Mouse (Mus musculus): Measurements from ENCODE around the gene Cwc25. TPM values are rescaled to one million over a fixed set of nuclear protein-coding genes. Genes with fewer than 3 reads are reported as not detected.

The Cwc25 gene
- polyA plus RNA-seq, 1 experiment from 2014 or later = 16.8 TPM

- H3K4me1 ChIP-seq (ENCODE audit: control insufficient read depth, insufficient read depth, low read length) = peaks cover 72% of the 10 kb centered on the region
- no peak overlapping the region for H3K9ac ChIP-seq (replicated peaks; ENCODE audit: low read depth, low read length)
- no peak overlapping the region for H3K4me3 ChIP-seq (ENCODE audit: low read depth, low read length)
- peak overlapping the region; percentile 92; the same call in 1 of the 2 replicates for H3K27ac ChIP-seq (ENCODE audit: low read length)
- no peak for ATAC-seq (ENCODE audit: insufficient number of reproducible peaks, insufficient read depth, low FRiP score, low read depth)
- no peaks in the 10 kb centered on the region for H3K27me3 ChIP-seq (ENCODE audit: control insufficient read depth, insufficient read depth, low read length)
- WGBS = 59% methylated on average over 5 of the region's 5 CpGs
- H3K9me3 ChIP-seq (ENCODE audit: control insufficient read depth, low read depth, low read length) = no peaks in the 10 kb centered on the region
- peaks cover 18% of the 10 kb centered on the region for H3K36me3 ChIP-seq (ENCODE audit: control insufficient read depth, insufficient read depth, low read length)
- H3K4me2 ChIP-seq (replicated peaks; ENCODE audit: low read depth, low read length) = peak overlapping the region; percentile 48; the same call in 1 of the 2 replicates
Observed at GRCm38 (mm10) chr11:97803847-97804246, 37.5 kb upstream of the Cwc25 start.

GRCm38 (mm10) chr11:97802495-97802894 lies 36.1 kb upstream of the Cwc25 start:
- no peak overlapping the region for H3K9ac ChIP-seq (replicated peaks; ENCODE audit: low read depth, low read length)
- peak overlapping the region; percentile 97 for H3K27ac ChIP-seq (ENCODE audit: low read length)

GRCm38 (mm10) chr11:97802194-97802470 lies 35.8 kb upstream of the Cwc25 start:
- no peak for ATAC-seq (ENCODE audit: insufficient number of reproducible peaks, insufficient read depth, low FRiP score, low read depth)
- 12% methylated on average over 1 of the region's 1 CpGs for WGBS

More at GRCm38 (mm10) chr11:97802495-97802894, 36.1 kb upstream of the Cwc25 start:
- Histone ChIP-seq H3K4me2 (replicated peaks; ENCODE audit: low read depth, low read length) (peak overlapping the region; percentile 89), H3K4me3 (ENCODE audit: low read depth, low read length) (no peak overlapping the region), H3K9me3 (ENCODE audit: control insufficient read depth, low read depth, low read length) (no peaks in the 10 kb centered on the region), H3K36me3 (ENCODE audit: control insufficient read depth, insufficient read depth, low read length) (peaks cover 7% of the 10 kb centered on the region), H3K27me3 (ENCODE audit: control insufficient read depth, insufficient read depth, low read length) (no peaks in the 10 kb centered on the region), H3K4me1 (ENCODE audit: control insufficient read depth, insufficient read depth, low read length) (peaks cover 59% of the 10 kb centered on the region)
- no peak for ATAC-seq (ENCODE audit: insufficient number of reproducible peaks, insufficient read depth, low FRiP score, low read depth)
- 34% methylated on average over 6 of the region's 6 CpGs for WGBS

GRCm38 (mm10) chr11:97801409-97802193 lies 35.2 kb upstream of the Cwc25 start:
- Histone ChIP-seq H3K4me2 (replicated peaks; ENCODE audit: low read depth, low read length) (peak overlapping the region; percentile 89), H3K27me3 (ENCODE audit: control insufficient read depth, insufficient read depth, low read length) (no peaks in the 10 kb centered on the region), H3K4me3 (ENCODE audit: low read depth, low read length) (peak overlapping the region; percentile 86), H3K9ac (replicated peaks; ENCODE audit: low read depth, low read length) (peak overlapping the region; percentile 86; the same call in 1 of the 2 replicates), H3K27ac (ENCODE audit: low read length) (peak overlapping the region; percentile 97), H3K4me1 (ENCODE audit: control insufficient read depth, insufficient read depth, low read length) (peaks cover 50% of the 10 kb centered on the region), H3K36me3 (ENCODE audit: control insufficient read depth, insufficient read depth, low read length) (no peaks in the 10 kb centered on the region), H3K9me3 (ENCODE audit: control insufficient read depth, low read depth, low read length) (no peaks in the 10 kb centered on the region)
- 20% methylated on average over 8 of the region's 8 CpGs for WGBS
- ATAC-seq (ENCODE audit: insufficient number of reproducible peaks, insufficient read depth, low FRiP score, low read depth) = no peak

More at GRCm38 (mm10) chr11:97802194-97802470, 35.8 kb upstream of the Cwc25 start:
- H3K9me3 ChIP-seq (ENCODE audit: control insufficient read depth, low read depth, low read length) = no peaks in the 10 kb centered on the region
- peaks cover 55% of the 10 kb centered on the region for H3K4me1 ChIP-seq (ENCODE audit: control insufficient read depth, insufficient read depth, low read length)
- H3K36me3 ChIP-seq (ENCODE audit: control insufficient read depth, insufficient read depth, low read length) = peaks cover 3% of the 10 kb centered on the region
- peak overlapping the region; percentile 97 for H3K27ac ChIP-seq (ENCODE audit: low read length)
- peak overlapping the region; percentile 86; the same call in 1 of the 2 replicates for H3K4me3 ChIP-seq (ENCODE audit: low read depth, low read length)
- H3K9ac ChIP-seq (replicated peaks; ENCODE audit: low read depth, low read length) = no peak overlapping the region
- H3K27me3 ChIP-seq (ENCODE audit: control insufficient read depth, insufficient read depth, low read length) = no peaks in the 10 kb centered on the region
- peak overlapping the region; percentile 89 for H3K4me2 ChIP-seq (replicated peaks; ENCODE audit: low read depth, low read length)

- WGBS = 2% methylated on average over 17 of the region's 17 CpGs
- no peaks in the 10 kb centered on the region for H3K27me3 ChIP-seq (ENCODE audit: control insufficient read depth, insufficient read depth, low read length)
- peak overlapping the region; percentile 86 for H3K4me3 ChIP-seq (ENCODE audit: low read depth, low read length)
- ATAC-seq (ENCODE audit: insufficient number of reproducible peaks, insufficient read depth, low FRiP score, low read depth) = no peak
- H3K36me3 ChIP-seq (ENCODE audit: control insufficient read depth, insufficient read depth, low read length) = no peaks in the 10 kb centered on the region
- peak overlapping the region; percentile 89 for H3K4me2 ChIP-seq (replicated peaks; ENCODE audit: low read depth, low read length)
- H3K9me3 ChIP-seq (ENCODE audit: control insufficient read depth, low read depth, low read length) = no peaks in the 10 kb centered on the region
- H3K9ac ChIP-seq (replicated peaks; ENCODE audit: low read depth, low read length) = peak overlapping the region; percentile 86
- peak overlapping the region; percentile 97 for H3K27ac ChIP-seq (ENCODE audit: low read length)
- H3K4me1 ChIP-seq (ENCODE audit: control insufficient read depth, insufficient read depth, low read length) = peaks cover 43% of the 10 kb centered on the region
Observed at GRCm38 (mm10) chr11:97800691-97801408, 34.5 kb upstream of the Cwc25 start.

GRCm38 (mm10) chr11:97799994-97800690 lies 33.8 kb upstream of the Cwc25 start:
- no peaks in the 10 kb centered on the region for H3K36me3 ChIP-seq (ENCODE audit: control insufficient read depth, insufficient read depth, low read length)
- peak; percentile 65 for ATAC-seq (ENCODE audit: insufficient number of reproducible peaks, insufficient read depth, low FRiP score, low read depth)
- no peaks in the 10 kb centered on the region for H3K9me3 ChIP-seq (ENCODE audit: control insufficient read depth, low read depth, low read length)
- H3K4me3 ChIP-seq (ENCODE audit: low read depth, low read length) = peak overlapping the region; percentile 86
- peak overlapping the region; percentile 97 for H3K27ac ChIP-seq (ENCODE audit: low read length)
- no peaks in the 10 kb centered on the region for H3K27me3 ChIP-seq (ENCODE audit: control insufficient read depth, insufficient read depth, low read length)
- peak overlapping the region; percentile 89 for H3K4me2 ChIP-seq (replicated peaks; ENCODE audit: low read depth, low read length)
- peak overlapping the region; percentile 86 for H3K9ac ChIP-seq (replicated peaks; ENCODE audit: low read depth, low read length)
- under 1% methylated on average over 28 of the region's 43 CpGs for WGBS
- peaks cover 36% of the 10 kb centered on the region for H3K4me1 ChIP-seq (ENCODE audit: control insufficient read depth, insufficient read depth, low read length)

- peak; percentile 69 for ATAC-seq (ENCODE audit: insufficient number of reproducible peaks, insufficient read depth, low FRiP score, low read depth)
- H3K27me3 ChIP-seq (ENCODE audit: control insufficient read depth, insufficient read depth, low read length) = no peaks in the 10 kb centered on the region
- peaks cover 28% of the 10 kb centered on the region for H3K4me1 ChIP-seq (ENCODE audit: control insufficient read depth, insufficient read depth, low read length)
- peak overlapping the region; percentile 86 for H3K4me3 ChIP-seq (ENCODE audit: low read depth, low read length)
- no peaks in the 10 kb centered on the region for H3K36me3 ChIP-seq (ENCODE audit: control insufficient read depth, insufficient read depth, low read length)
- peak overlapping the region; percentile 89 for H3K4me2 ChIP-seq (replicated peaks; ENCODE audit: low read depth, low read length)
- H3K27ac ChIP-seq (ENCODE audit: low read length) = peak overlapping the region; percentile 97
- WGBS = under 1% methylated on average over 66 of the region's 71 CpGs
- H3K9ac ChIP-seq (replicated peaks; ENCODE audit: low read depth, low read length) = peak overlapping the region; percentile 86
- no peaks in the 10 kb centered on the region for H3K9me3 ChIP-seq (ENCODE audit: control insufficient read depth, low read depth, low read length)
Observed at GRCm38 (mm10) chr11:97799146-97799993, 33.0 kb upstream of the Cwc25 start.
